Mouse (Mus musculus) kidney, postnatal 36 days (tissue): ENCODE results near the gene Mrpl47.
"Not testable (repeated sequence)": the region's sequence is repeated elsewhere in the genome, so short reads cannot be mapped to it uniquely, and the experiment has no call there.

ENCODE experiments used
- DNase-seq, 2 experiments: peaks; one replicate each; pipeline ENCODE4 v3.0.0; 2021 to 2022; ENCODE audit warnings: mixed read lengths in 2 of 2

The Mrpl47 gene

DNA sequence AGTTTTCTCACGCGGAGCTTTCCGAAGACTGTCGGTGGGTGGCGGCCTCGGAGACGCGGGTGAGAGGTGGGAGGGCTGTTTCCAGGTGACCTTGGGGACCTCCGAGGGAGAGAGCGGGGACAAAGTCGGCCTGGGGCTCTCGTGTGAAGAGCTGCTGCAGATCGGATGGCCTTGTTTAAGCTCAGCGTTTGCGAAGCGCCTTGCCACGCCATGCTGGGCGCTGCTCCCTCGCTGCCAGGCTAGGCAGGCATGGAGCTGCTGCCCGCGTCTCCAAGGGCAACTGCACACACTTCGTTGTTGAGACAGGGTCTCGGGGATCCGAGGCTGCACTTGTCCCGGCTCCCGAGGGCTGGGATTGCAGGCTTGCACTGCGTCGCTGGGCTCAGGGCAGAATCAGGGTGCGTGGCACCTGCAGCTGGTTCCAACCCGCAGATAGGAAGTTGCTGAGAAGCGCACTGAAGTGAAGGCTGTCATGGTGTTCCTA is at the start of gene Mrpl47:
Gene Mrpl47, minus strand, starts transcription at position 434 of the 484 bp plus-strand sequence.
- no peak for DNase-seq

GRCm38 (mm10) chr3:32770781-32771180 is 33.4 kb upstream of the Mrpl47 start:
- DNase-seq, result no peak

DNA sequence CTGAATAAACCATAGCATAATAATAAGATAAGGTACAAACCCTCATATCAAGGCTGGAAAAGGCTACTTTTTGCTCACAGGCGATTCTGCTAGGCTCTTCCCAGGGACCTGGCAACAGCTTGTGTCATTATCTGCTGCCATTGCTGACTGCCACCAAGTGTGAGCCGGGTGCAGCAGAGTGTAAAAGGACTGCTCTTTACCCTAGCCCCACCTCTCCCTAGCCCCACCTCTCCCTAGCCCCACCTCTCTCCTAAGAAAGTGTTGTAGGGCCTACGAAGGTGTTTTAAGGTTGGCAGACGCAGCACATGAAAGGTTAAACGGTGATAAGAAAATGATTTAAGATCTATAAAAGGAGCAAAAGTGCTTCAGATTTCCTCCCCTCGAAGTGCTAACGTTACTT is 26.5 kb upstream of the Mrpl47 start:
- DNase-seq, result no peak

DNA sequence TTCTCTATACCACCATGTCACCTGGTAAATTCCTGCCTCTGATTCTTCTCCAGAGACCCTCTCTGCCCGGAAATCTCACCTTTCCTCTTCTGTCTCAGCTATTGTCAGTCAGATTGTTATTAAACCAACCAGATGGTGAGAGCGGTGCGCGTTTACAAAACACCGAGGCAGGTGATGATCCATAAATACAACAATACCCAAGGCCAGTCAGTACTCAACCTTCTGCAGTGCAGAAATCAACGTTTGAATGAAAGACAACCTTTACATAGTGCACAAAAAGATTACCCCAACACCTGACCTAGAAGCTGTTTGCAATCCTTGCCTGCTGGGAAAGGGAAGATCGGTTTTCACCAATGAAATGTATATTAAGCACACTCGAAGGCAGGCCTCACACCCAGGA is 25.6 kb upstream of the Mrpl47 start:
- DNase-seq, result no peak

GRCm38 (mm10) chr3:32759212-32759611 is 21.8 kb upstream of the Mrpl47 start:
- no peak for DNase-seq

DNA sequence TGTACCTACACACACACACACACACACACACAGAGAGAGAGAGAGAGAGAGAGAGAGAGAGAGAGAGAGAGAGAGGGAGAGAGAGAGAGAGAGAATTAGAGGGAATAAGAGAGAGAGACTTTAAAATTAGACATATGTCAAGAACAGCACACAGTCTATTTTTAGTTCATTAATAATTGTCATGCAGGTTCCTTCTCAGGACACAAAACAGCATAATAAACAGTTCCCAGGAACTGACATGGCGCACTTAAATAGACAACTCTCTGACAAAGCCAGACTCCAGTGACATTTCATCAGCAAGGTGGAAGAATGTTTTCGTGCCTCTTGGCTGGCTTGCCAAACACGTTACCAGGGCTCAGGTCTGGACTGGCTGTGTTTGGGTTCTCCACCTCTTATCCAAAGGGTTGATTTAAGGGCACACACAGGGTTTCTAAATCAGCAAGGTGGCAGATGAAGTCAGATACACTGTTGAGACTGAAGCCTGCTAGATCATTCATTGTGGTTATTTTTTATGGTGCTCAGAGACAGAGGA is 17.0 kb upstream of the Mrpl47 start:
- DNase-seq, result no peak

GRCm38 (mm10) chr3:32749820-32750579 is 12.6 kb upstream of the Mrpl47 start:
- DNase-seq, result no peak

- DNase-seq, result no peak
Observed at GRCm38 (mm10) chr3:32748384-32748783, 11.0 kb upstream of the Mrpl47 start.

DNA sequence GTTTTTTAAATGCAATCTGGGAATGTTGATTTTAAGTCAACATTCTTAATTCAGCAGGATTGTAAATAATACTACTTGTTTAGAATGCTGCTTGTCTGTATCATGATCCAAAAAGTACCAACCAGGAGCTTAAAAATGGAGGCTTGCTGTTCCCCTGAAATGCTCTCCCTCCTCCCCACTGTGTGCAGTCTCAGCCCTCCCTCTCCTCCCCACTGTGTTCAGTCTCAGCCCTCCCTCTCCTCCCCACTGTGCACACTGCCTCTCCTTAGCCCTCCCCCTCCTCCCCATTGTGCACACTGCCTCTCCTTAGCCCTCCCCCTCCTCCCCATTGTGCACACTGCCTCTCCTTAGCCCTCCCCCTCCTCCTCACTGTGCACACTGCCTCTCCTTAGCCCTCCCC is 8.0 kb upstream of the Mrpl47 start:
- not testable (repeated sequence) for DNase-seq

DNA sequence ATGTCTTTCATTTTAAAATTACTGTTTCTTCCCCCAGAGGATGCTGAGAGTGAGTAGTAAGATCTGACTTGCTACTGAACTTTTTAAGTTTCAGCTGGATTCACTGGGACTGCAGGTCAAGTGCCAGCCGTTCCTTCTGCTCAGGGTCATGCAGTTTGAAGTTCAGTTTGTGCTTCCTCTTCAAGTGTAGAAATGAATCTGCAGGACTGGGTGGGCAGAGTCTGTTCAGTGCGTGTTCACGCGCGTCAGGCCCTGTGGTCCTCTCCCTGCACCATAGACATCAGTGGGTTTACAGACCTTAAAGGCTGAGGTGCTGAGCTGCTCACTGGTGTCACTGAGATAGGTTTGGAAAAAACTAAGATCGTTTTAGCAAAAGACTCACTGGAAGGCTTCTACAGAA is 7.6 kb upstream of the Mrpl47 start:
- no peak for DNase-seq

DNA sequence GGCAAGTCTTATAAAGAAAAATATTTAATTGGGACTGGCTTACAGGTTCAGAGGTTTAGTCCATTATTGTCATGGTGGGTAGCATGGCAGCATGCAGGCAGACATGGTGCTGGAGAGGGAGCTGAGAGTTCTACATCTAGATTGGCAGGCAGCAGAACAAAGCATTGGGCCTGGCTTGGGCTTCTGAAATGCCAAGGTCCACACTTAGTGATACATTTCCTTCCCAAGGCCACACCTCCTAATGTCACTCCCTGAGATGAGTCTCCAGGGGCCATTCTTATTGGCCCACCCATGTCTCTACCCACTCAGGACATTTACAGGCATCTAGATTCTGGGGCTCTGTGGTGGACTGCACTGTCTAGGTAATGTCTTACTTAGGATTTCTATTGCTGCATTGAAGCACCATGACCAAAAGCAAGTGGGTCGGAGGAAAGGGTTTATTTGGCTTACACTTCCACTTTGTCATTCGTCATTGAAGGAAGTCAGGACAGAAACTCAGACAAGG is 4.9 kb upstream of the Mrpl47 start:
- no peak for DNase-seq

GRCm38 (mm10) chr3:32738549-32738948 is 1.1 kb upstream of the Mrpl47 start:
- DNase-seq, result no peak

- peak; percentile 97 to 98 for DNase-seq
Observed at GRCm38 (mm10) chr3:32736244-32737171, 897 bp downstream of the Mrpl47 start, which contains the start of gene Ndufb5. Ndufb5 (plus strand) TSS chr3:32736990.

- no peak for DNase-seq
Observed at GRCm38 (mm10) chr3:32727861-32728260, 9.5 kb downstream of the Mrpl47 start.

GRCm38 (mm10) chr3:32725951-32726350 is 11.5 kb downstream of the Mrpl47 start:
- DNase-seq, result no peak

GRCm38 (mm10) chr3:32724191-32724590 is 13.2 kb downstream of the Mrpl47 start:
- no peak for DNase-seq

- DNase-seq, result no peak
Observed at GRCm38 (mm10) chr3:32718271-32718670, 19.1 kb downstream of the Mrpl47 start.

DNA sequence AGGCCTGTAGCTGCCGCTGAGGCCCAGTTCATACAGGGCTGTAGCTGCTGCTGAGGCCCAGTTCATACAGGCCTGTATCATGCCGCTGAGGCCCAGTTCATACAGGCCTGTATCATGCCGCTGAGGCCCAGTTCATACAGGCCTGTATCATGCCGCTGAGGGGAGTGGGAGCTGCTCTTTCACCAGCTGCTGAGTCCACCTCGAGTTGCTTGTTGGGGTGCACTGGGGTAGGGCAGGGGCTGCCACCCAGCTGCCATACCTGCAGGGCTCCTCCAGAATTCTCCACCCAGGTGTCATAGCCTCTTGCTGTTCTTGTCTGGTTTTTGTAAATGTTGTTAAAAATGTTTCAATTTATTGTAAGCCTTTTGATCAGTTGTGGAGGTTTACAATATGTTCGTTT is 20.0 kb downstream of the Mrpl47 start:
- not testable (repeated sequence) for DNase-seq

- peak; percentile 9 to 39 for DNase-seq
Observed at GRCm38 (mm10) chr3:32713711-32714110, 23.7 kb downstream of the Mrpl47 start.

- no peak for DNase-seq
Observed at GRCm38 (mm10) chr3:32709388-32709787, 28.0 kb downstream of the Mrpl47 start.

GRCm38 (mm10) chr3:32708368-32709231 is 28.8 kb downstream of the Mrpl47 start:
- peak; percentile 98 to 100 for DNase-seq

GRCm38 (mm10) chr3:32708052-32708367 is 29.4 kb downstream of the Mrpl47 start:
- no peak for DNase-seq
